Mouse (Mus musculus) layer of hippocampus, adult 18-20 months (tissue): ENCODE results near the gene Aff4. TPM values are rescaled to one million over a fixed set of nuclear protein-coding genes. Genes with fewer than 3 reads are reported as not detected.

Source experiments
- DNase-seq, 2 experiments: peaks; one replicate each; pipeline ENCODE4 v3.0.0; 2022; ENCODE audit warnings: low spot score in 2 of 2
- total RNA-seq, 2 experiments: library from RNA; stranded (reverse); gene quantifications; 2 replicates each; pipeline ENCODE4 v1.2.3; 2021

Gene Aff4
- total RNA-seq, 2 experiments from 2014 or later = 236 to 237 TPM

DNA sequence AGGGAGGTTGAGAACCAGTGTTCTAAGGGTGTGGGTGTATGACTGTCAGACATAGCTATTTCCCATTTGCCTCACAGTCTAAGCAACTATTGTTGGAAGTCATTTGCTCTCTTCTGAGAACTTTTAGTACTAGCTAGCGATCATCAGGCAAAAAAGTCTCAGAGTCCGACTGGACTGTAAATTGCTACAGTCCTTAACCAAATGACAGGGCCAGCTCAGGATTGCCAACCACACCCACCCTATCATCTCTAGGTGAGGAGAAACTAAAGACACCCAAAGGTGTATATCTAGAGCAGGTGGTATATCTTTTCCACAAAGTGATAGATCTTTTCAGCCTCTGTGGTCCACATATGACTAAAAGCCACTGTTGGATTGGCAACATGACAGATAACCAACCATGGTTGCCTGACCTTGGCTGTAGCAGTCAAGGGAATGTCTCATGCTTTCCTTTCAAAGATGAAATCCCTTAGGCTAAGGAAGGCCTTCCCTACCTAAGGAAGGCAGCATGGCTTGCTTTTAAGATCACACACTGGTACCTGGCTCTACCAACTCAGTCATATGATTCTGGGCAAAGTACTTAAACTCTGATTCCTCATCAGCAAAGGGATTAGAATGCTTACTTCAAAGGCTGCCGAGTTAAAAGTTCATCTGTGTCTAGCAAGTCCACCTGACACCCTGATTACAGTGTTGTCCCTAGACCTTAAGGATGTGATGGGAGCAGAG, 77.5 kb downstream of the Aff4 start:
- no peak for DNase-seq

DNA sequence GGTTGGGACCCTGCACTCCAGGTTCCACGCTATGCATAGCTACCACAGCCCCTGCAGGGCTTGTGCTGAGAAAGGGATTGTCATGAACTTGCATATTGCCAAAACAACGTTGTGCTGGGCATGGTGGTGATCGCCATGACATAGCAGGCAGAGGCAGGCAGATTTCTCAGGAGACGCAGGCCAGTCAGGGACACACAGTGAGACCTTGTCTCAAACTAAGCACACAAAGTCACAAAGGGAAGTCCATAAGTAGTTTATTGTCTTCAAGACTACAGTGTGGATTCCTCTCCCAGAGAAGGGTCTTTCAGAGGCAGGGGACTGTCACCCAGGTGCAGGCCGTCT, 78.1 kb downstream of the Aff4 start:
- no peak for DNase-seq

DNA sequence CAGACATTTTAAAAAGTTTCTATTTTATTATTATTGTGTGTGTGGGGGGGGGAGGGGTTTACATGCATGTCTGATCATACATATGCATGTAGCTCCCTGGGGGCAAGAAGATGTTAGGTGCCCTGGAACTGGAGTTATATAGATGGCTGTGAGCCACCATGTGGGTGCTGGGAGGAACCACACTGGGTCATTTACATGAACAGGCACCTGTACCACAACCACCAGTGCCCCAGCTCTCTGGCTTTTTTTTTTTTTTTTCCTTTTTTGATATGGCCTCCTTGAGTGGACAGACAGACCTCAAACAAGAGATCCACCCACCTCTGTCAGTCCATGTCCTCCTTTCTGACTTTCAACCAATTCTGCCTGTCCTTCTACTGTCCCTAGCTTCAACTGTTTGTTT, 78.5 kb downstream of the Aff4 start:
- DNase-seq = no peak

DNA sequence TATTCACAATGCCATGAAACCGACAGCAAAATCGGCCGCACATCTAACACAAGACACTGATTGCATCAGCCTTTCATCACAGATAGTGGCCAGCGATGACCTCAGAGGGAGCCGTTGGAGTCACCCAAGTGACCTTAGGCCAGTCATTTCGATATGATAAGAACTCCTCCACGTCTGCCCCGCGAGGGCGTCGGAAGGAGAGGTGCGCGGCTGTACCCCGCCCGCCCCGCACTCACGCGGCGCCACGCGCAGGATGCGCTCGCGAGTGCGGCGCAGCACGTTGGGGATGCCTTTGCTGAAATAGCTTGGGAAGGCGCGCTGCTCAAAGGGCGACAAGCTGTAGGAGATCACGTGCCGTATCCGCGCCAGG, 79.7 kb downstream of the Aff4 start:
- DNase-seq = no peak

DNA sequence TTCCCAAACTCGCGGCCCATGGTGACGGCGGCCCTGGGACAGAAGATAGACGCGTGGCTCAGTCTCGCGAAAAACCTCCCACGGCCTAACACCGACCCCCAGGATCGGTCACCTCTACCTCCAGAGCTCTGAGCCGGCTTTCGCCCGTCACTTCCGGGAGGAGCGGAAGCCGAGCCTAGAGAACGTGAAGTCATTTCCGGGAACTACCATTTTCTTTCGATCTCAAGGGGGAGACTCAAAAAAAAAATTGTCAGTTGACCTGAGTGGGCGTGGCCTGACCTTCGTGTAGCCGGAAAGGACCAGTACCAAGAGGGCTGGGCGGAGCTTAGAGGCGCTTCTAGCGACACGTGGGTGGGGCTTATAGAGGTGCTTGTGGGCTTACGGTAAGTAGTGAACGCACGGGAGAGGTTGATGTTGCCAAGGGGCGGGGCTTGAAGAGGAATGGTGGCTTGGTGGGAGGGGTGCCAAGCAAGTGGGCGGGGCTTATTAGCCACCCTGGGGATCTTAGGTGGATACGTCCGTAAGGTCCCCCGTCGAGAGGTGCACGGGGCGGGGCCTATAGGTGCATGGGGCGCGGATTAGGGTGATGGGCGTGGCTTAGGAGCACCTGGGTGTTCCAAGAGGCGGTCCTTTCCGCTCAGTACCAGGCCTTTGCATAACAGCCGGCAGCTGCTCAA, 80.2 kb downstream of the Aff4 start, which contains the start of the genes Uqcrq and Gdf9:
Gene Uqcrq (minus strand): TSS at position 162 of the 677 bp plus-strand sequence.
Gene Gdf9 (plus strand): TSS at position 354 of the 677 bp plus-strand sequence.
- peak; percentile 97 to 100 for DNase-seq

DNA sequence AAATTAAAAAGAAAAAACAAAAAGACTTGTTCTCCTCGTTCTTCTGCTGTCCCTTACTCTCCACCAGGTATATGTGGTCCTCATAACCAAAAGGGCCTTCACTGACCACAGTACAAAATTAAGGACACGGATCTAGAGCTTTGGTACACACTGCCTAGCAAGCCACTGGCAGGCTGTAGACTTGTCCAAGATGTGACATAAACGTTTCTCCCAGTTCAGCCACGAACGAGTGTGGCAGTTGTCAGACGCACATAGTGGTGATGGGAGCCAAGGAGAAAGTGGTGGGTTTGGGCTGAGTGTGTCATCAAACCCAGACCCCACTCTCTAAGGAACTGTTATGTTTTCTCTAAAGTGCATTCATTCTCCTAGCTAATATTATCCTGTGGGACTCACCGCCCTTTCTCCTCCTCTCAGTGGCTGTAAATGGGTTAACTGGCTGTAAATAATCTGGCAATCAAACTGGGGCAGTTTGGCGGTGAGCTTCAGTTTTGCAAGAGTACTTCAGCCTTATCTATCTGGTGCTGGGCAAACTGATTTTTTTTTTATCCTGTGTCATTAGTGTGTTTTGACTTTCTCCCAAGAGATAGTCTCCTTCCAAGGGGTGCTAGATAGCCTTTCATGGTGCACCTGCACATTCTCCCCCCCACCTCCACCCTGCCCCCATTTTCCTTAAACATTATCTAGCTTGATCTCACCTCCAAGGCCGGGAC, 80.9 kb downstream of the Aff4 start:
- no peak for DNase-seq

DNA sequence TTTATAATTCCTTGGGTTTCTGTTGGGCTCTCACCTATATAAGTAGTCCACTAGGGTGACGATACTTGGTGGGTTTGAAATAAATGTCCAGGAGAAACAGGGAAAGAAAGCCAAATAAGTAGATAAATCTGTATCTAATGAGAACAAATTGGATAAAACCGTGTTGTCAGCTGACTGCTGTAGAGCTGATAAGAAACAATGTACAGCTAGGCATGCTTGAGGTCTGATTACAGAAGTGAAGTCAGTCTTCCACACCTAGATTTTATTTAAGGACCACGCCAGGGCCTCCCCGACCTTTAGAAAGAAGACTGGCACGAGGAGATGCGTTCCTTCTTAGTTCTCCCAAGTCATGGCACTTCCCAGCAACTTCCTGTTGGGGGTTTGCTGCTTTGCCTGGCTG, 82.4 kb downstream of the Aff4 start:
- DNase-seq = no peak

DNA sequence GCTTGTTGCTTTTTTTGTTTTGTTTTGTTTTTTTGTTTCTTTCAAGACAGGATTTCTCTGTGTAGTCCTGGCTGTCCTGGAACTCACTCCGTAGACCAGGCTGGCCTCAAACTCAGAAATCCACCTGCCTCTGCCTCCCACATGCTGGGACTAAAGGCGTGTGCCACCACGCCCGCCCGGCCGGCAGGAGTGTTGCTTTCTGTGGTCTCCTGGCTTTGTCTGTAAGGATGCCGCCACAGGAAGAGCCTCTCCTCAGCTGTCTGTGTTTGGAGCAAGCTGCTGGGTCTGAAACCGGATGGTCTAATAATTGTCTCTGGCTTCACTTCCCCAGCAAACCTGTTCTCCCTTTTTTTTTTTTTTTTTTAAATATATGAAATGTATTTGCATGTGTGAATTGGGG, 84.9 kb downstream of the Aff4 start:
- DNase-seq = no peak

DNA sequence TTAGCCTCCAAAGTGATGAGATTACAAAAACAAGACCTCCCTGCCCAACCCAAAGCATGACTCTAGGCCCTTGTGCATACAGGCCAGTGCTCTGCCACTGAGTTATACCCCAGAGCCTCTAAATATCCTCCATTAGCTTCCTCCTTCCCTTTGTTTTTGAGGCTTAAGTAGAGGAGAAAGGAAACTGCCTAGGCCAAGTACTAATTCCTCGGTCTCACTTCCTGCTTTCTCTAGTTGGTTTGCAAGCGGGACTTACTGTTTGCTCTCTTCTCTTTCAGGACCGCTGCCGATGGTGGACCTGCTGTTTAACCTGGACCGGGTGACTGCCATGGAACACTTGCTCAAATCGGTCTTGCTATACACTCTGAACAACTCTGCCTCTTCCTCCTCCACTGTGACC, 85.7 kb downstream of the Aff4 start:
- DNase-seq = no peak

DNA sequence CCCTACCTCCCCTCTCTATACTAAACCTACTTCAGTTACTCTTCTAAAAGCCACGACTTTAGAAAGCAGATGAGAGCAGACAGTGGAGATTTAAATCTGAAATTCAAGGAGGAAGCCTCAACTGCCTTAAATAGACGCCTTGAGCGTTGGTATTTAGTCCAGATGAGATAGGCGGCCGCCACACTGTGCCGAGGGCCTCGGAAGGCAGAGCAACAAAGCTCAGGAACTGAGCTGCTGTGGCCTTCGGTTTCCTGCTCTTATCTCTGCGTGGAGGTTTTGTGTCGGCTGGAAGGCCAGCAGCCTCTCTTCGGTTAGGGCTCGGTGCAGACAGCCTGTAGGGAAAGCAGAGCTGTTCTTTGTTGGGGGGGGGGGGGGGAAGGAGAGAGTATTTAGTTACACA, 91.3 kb downstream of the Aff4 start:
- no peak for DNase-seq

DNA sequence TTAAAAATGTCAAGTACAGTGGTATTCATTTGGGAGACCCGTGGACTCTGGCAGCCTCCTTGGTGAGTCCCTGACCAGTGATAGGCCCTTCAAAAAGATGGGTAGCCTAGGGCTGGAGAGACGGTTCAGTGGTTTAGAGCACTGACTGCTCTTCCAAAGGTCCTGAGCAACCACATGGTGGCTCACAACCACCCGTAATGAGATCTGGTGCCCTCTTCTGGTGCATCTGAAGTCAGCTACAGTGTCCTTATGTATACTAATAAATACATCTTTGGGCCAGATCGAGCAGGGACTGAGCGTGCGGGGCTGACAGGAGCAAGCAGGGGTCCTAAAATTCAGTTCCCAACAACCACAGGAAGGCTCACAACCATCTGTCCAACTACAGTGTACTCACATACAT, 93.2 kb downstream of the Aff4 start:
- peak in 1 of 2 experiments; percentile 62 for DNase-seq

DNA sequence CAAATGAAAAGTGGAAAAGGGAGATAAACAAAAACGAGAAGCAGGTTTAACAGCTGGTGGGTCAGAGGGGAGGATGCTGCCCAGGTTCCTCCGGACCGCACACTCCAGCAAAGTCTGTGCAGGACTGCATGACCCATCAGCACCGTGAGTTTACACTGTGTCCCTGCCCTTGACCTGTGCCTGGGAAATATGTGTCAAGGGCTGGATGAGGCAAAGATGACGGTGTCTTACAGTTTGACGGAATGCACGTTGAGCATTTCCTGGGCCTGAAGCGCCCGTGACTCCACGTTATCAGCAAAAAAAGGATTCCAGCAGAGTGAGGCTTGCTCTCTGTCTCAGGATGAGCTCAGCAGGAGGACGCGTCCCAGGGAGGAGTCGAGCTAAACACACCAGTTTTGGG, 94.9 kb downstream of the Aff4 start:
- no peak for DNase-seq

DNA sequence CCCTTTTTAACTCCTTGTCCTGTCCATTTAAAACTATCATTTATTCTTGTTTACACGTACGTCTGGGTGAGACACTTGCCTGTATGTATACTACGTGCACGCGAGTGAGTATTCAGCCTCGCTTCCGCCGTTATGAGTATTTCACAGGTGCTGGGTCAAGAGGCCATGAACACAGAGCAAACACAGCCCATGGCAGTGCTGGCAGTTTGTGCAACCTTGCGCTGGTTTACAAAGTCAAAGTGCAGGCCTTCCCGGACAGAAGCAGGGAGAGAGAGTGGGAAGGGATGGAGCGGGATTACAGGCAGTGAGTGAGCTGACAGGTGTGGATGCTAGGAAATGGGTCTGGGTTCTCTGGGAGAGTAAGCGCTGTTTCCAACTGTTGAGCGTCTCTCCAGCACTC, 95.5 kb downstream of the Aff4 start:
- DNase-seq = no peak

DNA sequence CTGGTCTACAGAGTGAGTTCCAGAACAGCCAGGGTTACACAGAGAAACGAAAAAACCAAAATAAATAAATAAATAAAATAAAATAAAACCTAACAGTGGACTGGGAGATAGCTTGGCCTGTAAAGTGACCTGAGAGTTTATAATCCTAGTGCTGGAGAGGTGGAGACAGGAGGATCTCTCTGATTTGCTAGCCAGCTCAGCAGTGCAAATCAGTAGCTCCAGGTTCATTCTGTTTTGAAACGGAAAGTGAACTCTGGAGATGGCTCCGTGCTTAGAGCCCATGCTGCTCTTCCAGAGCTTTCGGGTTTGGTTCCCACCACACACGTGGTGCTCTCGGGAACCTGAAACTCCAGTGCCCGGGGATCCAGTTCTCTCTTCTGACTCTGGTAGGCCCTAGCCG, 97.4 kb downstream of the Aff4 start:
- DNase-seq = no peak

DNA sequence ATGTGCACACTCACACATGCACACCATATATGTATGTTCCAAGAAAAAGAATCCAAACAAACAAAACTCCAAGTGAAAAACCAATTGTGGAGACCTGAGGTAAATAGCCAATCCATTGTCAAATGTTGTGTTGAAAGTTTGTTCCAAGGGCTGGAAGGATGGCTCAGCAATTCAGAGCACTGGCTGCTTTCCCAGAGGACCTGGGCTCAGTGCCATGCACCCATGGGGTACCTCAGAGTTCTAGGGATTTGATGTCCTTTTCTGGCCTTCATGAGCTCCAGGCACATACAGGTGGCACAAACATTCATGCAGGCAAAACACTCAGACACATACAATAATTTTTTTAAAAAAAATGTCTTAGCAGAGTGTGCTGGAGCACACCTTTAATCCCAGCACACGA, 97.9 kb downstream of the Aff4 start:
- no peak for DNase-seq

DNA sequence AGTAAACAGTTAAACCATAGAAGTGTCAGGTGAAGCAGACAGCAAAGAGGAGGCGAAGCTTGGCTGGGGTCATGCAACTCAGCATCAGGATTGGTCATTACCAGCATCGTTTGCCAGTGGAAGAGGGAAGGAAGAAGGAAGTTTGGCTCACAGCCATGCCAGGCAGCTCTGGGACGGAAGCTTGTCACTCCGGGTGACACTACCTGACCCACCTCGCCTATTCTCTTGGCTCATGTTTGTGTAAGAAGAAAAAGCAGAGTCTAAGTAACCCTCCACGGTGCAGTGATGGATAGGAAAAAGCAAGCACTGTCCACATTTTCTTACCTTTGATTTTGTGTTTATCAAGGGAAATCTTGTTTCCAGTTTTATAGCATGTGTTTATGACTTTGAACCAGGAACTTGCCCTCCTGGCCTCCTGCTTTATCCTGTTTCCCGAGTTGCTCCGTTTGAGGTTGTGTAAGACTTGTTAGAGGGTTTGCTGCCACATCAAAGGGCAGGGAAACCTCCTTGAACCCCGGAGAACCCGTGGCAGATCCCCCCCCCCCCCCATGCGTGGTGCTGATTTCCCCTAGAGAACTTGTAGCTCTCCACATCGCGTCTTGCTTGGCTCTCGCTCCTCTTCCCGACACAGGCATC, 99.6 kb downstream of the Aff4 start:
- DNase-seq = no peak

DNA sequence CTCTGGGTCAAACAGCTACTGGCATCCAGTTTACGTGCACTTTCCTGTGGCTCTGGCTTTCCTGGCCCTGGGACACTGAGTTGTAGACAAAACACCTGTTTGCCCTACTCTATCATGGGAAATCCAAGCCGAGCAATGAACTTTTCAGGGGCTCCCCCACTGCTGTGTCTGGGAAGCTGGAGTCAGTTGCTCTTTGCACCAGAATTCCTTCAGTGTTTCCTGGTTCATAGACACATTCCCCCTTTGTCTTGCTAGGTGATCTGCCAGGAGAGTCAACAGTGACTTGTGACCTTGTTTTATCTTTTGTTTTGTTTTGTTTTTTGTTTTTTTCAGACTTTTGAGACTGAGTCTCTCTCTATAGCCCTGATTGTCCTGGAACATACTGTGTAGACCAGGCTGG, 100.7 kb downstream of the Aff4 start:
- DNase-seq = no peak

DNA sequence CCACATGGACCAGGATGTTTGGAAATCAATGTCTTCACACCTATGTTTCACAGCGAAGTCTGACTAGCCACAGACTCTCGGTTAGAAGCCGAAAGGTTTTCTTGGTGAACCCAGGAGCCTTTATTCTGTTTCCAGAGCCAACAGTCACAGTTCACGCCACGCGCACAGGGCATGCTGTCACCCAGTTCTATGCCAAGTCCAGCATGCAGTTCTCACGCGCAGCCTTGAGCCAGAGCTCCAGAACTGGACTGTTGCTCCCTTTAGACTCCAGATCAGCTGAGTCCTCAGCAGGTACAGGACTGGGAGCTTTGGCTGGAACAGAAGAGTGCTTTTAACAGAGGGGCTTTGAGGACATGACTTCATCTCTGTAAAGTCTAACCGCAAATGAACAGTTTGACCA, 101.8 kb downstream of the Aff4 start:
- no peak for DNase-seq

DNA sequence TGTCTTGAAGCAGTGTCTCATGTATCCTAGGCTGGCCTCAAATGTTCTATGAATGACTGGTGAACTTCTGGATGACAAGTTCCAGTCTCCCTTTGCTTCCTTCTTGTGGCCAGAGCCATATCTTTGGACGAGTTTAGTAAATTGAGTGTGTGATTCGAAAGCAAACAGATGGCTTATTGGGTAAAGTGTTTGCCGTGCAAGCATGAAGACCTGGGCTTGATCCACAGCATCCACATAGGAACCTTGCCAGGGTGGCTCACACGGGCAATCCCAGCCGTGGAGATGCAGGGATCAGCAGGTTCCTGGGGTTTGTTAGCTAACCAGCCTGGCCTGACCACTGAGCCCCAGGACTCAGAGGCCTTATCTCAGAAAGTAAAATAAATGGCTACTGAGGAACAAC, 102.4 kb downstream of the Aff4 start:
- DNase-seq = no peak

DNA sequence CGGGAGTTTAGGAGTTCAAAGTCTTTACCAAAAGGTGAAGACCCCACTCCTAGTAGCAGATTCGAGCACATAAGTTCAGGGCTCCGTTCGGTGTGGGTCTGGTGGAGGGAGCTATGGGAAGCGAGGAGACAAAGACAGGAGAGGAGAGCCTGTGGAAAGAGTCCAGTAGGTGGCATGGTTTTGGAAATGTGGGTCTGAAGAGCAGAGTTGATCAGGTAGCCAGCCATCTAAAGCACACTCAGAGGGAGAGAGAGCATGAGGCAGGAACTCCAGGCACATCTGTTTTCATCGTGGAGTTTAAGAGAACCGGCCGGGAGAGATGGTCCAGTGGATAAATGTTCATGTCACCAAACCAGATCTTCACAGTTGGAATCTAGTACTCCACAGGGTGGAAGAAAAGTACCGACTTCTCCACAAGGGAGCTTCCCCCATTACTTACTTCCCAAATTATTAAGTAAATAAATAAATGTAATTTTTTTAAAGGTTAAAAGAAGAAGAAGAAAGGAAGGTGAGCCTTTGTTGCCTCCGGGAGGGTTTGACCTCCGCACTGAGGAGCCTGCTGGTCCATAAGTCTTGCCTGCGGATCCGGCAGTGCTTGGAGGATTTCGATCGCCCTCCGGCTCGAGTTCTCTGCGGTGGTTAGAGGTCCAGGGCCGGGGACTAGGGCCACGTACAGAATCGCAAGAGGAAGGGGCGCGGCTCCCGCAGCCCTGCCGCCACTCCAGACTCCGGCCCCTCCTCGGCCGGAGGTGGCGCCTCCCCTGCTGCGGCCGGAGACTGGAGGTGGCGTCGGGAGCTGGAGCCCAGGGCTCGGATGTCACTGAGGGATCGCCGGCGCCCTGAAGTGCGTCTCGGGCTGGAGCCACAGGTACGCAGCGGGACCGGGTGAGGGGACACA, 106.1 kb downstream of the Aff4 start, which contains the start of the genes Gm10447 and Shroom1:
Gene Gm10447 (minus strand): TSS at position 637 of the 898 bp plus-strand sequence.
Gene Shroom1 (plus strand): TSS at position 732 of the 898 bp plus-strand sequence.
- peak in 1 of 2 experiments; percentile 46 for DNase-seq
